Mouse (Mus musculus) neural tube, embryonic 15.5 days (tissue): ENCODE measurements around the gene Gm19426. TPM values are rescaled to one million over a fixed set of nuclear protein-coding genes. Genes with fewer than 3 reads are reported as not detected.

Experiments
- ATAC-seq: fragments of 200-750 bp; cut with Nextera tagmentation; 2 replicates; pipeline ENCODE4 v1.8.0; 2017; ENCODE audit warnings: mild to moderate bottlenecking, moderate TSS enrichment, moderate library complexity; ENCODE audit not compliant: low FRiP score
- H3K27ac ChIP-seq: fragments of 300-500 bp; sonication (generic); replicated peaks from 2 replicates; pipeline ENCODE4 v1.5.1; 2015; ENCODE audit warnings: mild to moderate bottlenecking, inconsistent platforms
- H3K27me3 ChIP-seq: fragments of 300-500 bp; sonication (generic); replicated peaks from 2 replicates; pipeline ENCODE4 v1.6.1; 2015; ENCODE audit warnings: inconsistent platforms
- H3K36me3 ChIP-seq: fragments of 300-500 bp; sonication (generic); 2 replicates; pipeline ENCODE4 v1.6.1; 2015; ENCODE audit warnings: inconsistent platforms
- H3K4me1 ChIP-seq: fragments of 300-500 bp; sonication (generic); 2 replicates; pipeline ENCODE4 v1.6.1; 2015; ENCODE audit warnings: inconsistent platforms
- H3K4me2 ChIP-seq: fragments of 300-500 bp; sonication (generic); 2 replicates; pipeline ENCODE4 v1.6.1; 2015; ENCODE audit warnings: inconsistent platforms, mild to moderate bottlenecking, moderate library complexity
- H3K4me3 ChIP-seq: fragments of 300-500 bp; sonication (generic); replicated peaks from 2 replicates; pipeline ENCODE4 v1.5.1; 2015; ENCODE audit warnings: mild to moderate bottlenecking, inconsistent platforms
- H3K9ac ChIP-seq: fragments of 300-500 bp; sonication (generic); replicated peaks from 2 replicates; pipeline ENCODE4 v1.6.1; 2015; ENCODE audit warnings: mild to moderate bottlenecking, inconsistent platforms
- H3K9me3 ChIP-seq: fragments of 300-500 bp; sonication (generic); replicated peaks from 2 replicates; pipeline ENCODE4 v1.6.1; 2016; ENCODE audit warnings: inconsistent platforms
- WGBS: fragments of 180-500 bp; shearing (Covaris S2); methylation state at CpG from one replicate; pipeline ENCODE4 v1.1.7; 2015; ENCODE audit warnings: mixed read lengths; 5-methylcytosine and 5-hydroxymethylcytosine counted together
- polyA plus RNA-seq: library from polyadenylated mRNA; unstranded; fragments of >200 nt; fragmentation: Nextera tagmentation; extraction: Ambion mirVana; gene quantifications from 2 replicates; pipeline ENCODE4 v1.2.1, GENCODE M21; 2015

The Gm19426 gene
- polyA plus RNA-seq, 1 experiment from 2014 or later: 5.9 TPM

DNA sequence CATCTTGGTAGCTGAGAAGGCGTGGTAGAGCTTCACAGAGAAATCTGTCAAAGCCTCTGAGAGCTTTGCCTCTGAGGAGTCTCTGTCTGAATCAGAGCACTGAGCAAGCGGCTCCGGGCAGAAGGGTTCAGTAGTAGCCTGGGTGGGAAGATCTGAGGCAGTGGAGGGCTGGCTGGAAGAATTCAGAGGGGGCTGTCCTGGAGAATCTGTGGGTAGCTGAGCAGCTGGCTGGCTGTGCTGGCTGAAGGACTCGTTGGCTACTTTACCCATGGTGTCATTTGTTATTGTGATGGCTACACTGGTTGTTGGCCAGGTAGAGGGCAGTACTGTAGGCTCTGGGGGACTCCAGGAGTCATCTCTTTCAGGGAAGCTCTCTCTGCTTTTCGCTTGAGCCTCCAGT is 29.7 kb upstream of the Gm19426 start:
- no peak for ATAC-seq
- no peaks in the 10 kb centered on the region for H3K27me3 ChIP-seq
- H3K4me3 ChIP-seq: no peak overlapping the region
- no peak overlapping the region for H3K4me2 ChIP-seq
- no peak overlapping the region for H3K9ac ChIP-seq
- peaks cover 10% of the 10 kb centered on the region for H3K4me1 ChIP-seq
- H3K9me3 ChIP-seq: no peaks in the 10 kb centered on the region
- WGBS: 80% methylated on average over 5 of the region's 5 CpGs
- no peaks in the 10 kb centered on the region for H3K36me3 ChIP-seq
- H3K27ac ChIP-seq: no peak overlapping the region

DNA sequence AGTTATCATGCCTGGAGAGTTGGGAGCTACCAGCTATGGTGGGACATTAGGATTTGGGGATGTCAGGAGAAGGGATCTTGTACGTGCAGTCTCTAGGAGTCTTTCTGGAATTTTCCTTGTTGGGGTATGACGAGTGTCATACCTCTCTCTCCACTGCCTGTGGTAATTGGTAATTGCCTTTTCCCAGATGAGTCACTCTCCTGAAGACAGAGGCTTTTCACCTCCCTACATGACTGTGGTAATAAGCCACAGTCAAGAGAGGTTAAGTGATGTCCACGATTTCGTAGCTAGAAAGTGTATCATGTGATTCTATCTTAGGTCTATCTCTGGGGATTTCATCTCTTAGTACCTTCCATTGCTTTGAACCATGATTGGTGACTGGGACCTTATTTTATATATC is 29.0 kb upstream of the Gm19426 start:
- ATAC-seq: no peak
- no peak overlapping the region for H3K4me3 ChIP-seq
- H3K4me2 ChIP-seq: no peak overlapping the region
- H3K9ac ChIP-seq: no peak overlapping the region
- H3K4me1 ChIP-seq: peaks cover 10% of the 10 kb centered on the region
- 84% methylated on average over 4 of the region's 4 CpGs for WGBS
- H3K27ac ChIP-seq: no peak overlapping the region
- no peaks in the 10 kb centered on the region for H3K36me3 ChIP-seq
- no peaks in the 10 kb centered on the region for H3K27me3 ChIP-seq
- no peaks in the 10 kb centered on the region for H3K9me3 ChIP-seq

DNA sequence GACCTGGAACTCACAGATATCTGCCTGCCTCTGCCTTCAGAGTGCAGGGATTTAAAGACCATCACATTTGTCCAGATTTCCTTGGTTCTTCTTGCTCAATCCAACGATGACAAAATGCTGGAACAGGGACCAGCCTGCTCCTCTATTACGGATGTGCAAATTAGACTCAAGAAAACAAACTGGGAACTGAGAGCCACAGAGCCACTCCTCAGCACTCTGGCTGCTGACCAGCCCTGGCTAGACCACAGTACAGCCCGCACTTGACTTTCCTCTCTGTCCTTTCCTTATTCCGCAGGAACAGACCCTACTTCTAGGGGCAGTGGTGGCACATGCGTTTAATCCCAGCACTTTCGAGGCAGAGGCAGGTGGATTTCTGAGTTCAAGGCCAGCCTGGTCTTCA is 27.0 kb upstream of the Gm19426 start:
- 81% methylated on average over 6 of the region's 6 CpGs for WGBS
- Histone ChIP-seq H3K4me2 (no peak overlapping the region), H3K27ac (no peak overlapping the region), H3K9ac (no peak overlapping the region), H3K4me3 (no peak overlapping the region), H3K27me3 (no peaks in the 10 kb centered on the region), H3K36me3 (no peaks in the 10 kb centered on the region), H3K4me1 (peaks cover 10% of the 10 kb centered on the region), H3K9me3 (no peaks in the 10 kb centered on the region)
- no peak for ATAC-seq

DNA sequence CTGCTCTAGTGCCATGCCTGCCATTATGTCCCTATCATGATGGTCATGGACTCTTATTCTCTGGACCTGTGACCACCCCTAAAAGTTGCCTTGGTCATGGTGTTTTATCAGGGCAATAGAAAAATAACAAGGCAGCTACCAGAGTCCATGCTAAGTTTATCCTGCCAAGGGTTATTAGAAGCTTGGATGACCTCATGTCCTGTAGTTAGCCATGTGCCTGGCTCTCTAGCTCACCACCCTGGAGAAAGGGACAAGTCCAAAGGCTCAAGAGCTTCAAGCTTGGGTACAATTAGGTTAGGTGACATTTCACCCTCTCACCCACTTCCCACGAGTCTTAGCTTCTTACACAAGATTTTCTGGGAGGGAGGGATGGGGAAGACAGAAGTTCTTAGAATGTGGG is 19.4 kb upstream of the Gm19426 start:
- no peak for ATAC-seq
- H3K4me3 ChIP-seq: no peak overlapping the region
- no peaks in the 10 kb centered on the region for H3K4me1 ChIP-seq
- H3K9me3 ChIP-seq: no peaks in the 10 kb centered on the region
- 53% methylated on average over 1 of the region's 1 CpGs for WGBS
- H3K9ac ChIP-seq: no peak overlapping the region
- H3K36me3 ChIP-seq: no peaks in the 10 kb centered on the region
- no peaks in the 10 kb centered on the region for H3K27me3 ChIP-seq
- H3K27ac ChIP-seq: no peak overlapping the region
- no peak overlapping the region for H3K4me2 ChIP-seq

DNA sequence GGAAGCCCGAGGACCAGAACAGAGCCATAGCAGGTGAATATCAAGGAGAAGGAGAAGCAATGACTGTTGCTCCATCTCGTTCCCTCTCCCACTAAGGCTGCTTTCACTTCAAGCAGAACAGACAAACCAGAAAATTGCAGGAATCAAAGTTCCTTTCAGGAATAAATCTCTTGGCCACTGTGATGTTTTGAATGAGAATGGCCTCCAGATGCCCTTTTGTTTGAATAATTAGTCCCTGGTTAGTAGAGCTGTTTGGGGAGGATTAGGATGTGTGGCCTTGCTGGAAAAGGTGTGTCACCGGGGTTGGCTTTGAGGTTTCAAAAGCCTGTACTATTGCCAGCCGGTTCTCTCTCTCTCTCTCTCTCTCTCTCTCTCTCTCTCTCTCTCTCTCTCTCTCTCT is 18.8 kb upstream of the Gm19426 start:
- Histone ChIP-seq H3K36me3 (no peaks in the 10 kb centered on the region), H3K4me1 (no peaks in the 10 kb centered on the region), H3K4me2 (no peak overlapping the region), H3K9me3 (no peaks in the 10 kb centered on the region), H3K27ac (no peak overlapping the region), H3K4me3 (no peak overlapping the region), H3K9ac (no peak overlapping the region), H3K27me3 (no peaks in the 10 kb centered on the region)
- ATAC-seq: no peak
- WGBS: 41% methylated on average over 4 of the region's 4 CpGs

DNA sequence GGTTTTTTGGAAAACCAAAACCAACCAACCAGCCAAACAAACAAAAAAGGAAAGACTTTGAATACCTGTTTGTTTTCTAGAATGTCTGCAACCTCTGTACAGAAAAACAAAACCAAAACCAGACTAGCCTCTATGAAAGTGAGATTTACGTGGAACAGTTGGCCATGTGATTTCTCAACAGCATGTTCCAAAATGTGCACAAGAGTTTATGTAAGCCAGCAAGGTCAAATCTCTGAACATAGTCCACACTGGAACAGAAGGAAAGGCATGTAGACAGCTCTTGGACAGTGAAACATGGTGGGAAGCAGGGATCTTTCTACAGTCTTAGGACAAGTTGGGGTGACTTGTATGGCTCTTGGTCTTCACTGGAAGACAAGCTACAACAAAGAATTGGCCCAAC is 18.4 kb upstream of the Gm19426 start:
- Histone ChIP-seq H3K9ac (no peak overlapping the region), H3K27me3 (no peaks in the 10 kb centered on the region), H3K4me2 (no peak overlapping the region), H3K27ac (no peak overlapping the region), H3K36me3 (no peaks in the 10 kb centered on the region), H3K9me3 (no peaks in the 10 kb centered on the region), H3K4me1 (no peaks in the 10 kb centered on the region), H3K4me3 (no peak overlapping the region)
- 95% methylated on average over 1 of the region's 1 CpGs for WGBS
- no peak for ATAC-seq

DNA sequence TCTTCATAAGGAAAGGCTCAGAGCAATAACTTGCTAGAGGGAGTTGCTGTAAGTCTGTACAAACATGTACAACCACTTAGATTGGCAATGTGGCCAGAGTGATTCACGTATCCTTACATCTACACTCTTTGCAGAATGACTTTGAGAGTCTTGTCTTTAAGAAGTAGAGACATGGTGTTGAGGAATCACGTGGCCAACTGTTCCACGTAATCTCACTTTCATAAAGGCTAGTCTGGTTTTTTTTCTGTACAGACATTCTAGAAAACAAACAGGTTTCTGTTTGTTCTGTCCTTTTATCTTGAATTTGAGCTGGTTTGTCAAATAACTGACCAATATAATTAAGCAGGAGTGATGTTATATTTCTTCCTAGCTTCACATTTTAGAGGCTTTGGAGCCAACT is 17.9 kb upstream of the Gm19426 start:
- WGBS: 91% methylated on average over 3 of the region's 3 CpGs
- no peak overlapping the region for H3K4me3 ChIP-seq
- H3K9ac ChIP-seq: no peak overlapping the region
- no peak overlapping the region for H3K27ac ChIP-seq
- H3K4me2 ChIP-seq: no peak overlapping the region
- no peaks in the 10 kb centered on the region for H3K4me1 ChIP-seq
- H3K27me3 ChIP-seq: no peaks in the 10 kb centered on the region
- ATAC-seq: no peak
- no peaks in the 10 kb centered on the region for H3K36me3 ChIP-seq
- H3K9me3 ChIP-seq: no peaks in the 10 kb centered on the region

DNA sequence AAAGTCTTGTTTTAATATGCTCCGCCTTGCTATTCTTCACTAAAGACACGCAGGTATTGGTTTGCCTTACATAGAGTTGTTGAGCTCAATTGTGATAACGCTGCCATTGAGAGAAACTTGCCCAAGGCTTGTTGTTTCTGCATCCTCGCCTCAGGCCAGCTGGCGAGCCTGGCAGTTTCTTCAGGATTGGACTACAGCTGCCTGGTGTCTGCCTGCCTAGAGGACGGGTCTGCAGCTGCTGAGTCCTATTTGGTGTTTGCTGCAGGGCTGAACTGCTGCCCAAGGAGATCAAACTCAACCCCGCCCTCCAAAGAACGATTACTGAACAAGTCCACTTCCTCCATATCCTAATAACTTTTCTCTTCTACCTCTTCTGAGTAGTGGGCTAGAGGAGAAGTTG is 17.3 kb upstream of the Gm19426 start:
- 72% methylated on average over 8 of the region's 8 CpGs for WGBS
- Histone ChIP-seq H3K36me3 (no peaks in the 10 kb centered on the region), H3K9ac (no peak overlapping the region), H3K27me3 (no peaks in the 10 kb centered on the region), H3K4me2 (no peak overlapping the region), H3K4me1 (no peaks in the 10 kb centered on the region), H3K27ac (no peak overlapping the region), H3K9me3 (no peaks in the 10 kb centered on the region), H3K4me3 (no peak overlapping the region)
- no peak for ATAC-seq

DNA sequence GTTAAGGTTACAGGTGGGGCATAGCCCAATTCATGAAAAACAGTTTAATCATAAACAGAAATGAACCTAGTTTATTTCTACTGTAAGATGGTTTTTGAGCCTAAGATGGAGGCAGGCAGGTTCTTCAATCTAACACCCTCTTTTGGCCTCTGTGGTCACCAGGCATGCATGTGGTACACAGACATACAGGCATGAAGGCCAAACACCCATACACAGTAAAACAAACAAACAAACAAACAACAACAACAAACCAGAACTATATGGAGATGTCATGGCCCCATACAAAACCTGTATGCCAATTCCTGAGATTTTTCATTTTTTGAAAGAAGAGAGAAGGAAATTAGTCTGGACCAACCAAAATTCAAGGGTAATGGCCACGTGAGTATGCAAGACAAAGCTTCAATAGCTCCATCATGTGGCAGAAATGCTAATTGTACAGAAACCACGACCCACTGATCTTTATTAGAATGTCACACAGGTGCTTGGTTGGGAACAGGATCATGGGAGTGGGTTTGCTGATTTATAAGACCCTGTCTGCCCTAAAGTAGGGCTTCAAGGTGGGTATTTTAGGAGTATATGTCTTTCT is 15.2 kb upstream of the Gm19426 start:
- Histone ChIP-seq H3K4me1 (no peaks in the 10 kb centered on the region), H3K27ac (no peak overlapping the region), H3K4me2 (no peak overlapping the region), H3K36me3 (no peaks in the 10 kb centered on the region), H3K9me3 (no peaks in the 10 kb centered on the region), H3K27me3 (no peaks in the 10 kb centered on the region), H3K4me3 (no peak overlapping the region), H3K9ac (no peak overlapping the region)
- peak; percentile 24; the same call in 1 of the 2 replicates for ATAC-seq
- 0% methylated on average over 2 of the region's 2 CpGs for WGBS

DNA sequence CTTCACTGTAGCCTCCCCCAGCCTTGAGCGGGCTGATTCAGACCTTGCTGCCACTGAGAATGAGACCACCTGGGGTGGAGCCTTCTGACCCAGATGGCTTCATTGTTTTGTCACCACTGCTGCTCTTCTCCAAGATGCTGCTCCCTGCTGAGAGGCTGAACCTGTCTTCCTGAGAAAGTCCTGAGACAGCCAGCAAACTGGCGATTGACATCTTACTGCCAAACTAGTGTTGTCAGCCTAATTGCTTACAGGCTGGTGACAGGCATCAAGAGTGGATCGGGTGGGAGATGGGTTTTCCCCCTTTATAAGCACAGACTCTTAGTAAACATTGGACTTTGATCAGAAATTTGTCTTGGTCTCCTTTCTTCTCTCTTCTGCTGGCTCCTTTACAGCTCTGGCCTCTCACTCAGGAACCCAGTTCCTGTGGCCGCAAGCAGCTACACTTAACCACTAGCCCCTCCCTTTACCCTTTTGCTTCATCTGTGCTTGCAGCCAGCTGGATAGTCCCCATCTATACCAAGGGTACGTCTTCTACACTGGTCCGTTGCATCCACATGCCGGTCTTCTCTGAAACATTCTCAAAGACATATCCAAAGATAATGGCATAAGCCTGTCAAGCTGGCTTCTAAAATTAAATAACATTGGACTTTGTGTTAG is 13.7 kb upstream of the Gm19426 start:
- no peak for ATAC-seq
- no peak overlapping the region for H3K4me3 ChIP-seq
- no peak overlapping the region for H3K27ac ChIP-seq
- H3K4me1 ChIP-seq: no peaks in the 10 kb centered on the region
- WGBS: 60% methylated on average over 7 of the region's 7 CpGs
- no peaks in the 10 kb centered on the region for H3K36me3 ChIP-seq
- no peak overlapping the region for H3K9ac ChIP-seq
- no peaks in the 10 kb centered on the region for H3K27me3 ChIP-seq
- H3K4me2 ChIP-seq: no peak overlapping the region
- H3K9me3 ChIP-seq: no peaks in the 10 kb centered on the region

DNA sequence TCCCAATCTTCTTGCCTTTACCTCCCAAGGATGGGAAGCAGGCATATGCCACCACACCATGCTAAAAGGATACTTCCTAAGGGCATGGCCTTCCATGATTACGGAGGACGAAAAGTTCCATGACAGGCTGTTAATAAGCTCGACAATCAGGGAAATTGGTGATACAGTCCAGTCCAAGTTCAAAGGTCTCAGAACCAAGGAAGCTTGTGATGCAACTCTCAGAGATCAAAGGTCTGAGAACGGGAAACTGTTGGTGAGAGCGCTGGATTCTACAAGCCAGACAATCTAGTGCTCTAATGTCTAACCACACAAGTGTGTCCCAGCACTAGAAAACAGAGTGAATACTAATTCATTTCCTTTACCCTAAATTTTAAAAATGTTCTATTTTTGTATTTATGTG is 12.8 kb upstream of the Gm19426 start:
- Histone ChIP-seq H3K4me3 (no peak overlapping the region), H3K27me3 (no peaks in the 10 kb centered on the region), H3K4me2 (no peak overlapping the region), H3K9me3 (no peaks in the 10 kb centered on the region), H3K4me1 (no peaks in the 10 kb centered on the region), H3K36me3 (no peaks in the 10 kb centered on the region), H3K9ac (no peak overlapping the region), H3K27ac (no peak overlapping the region)
- WGBS: 88% methylated on average over 5 of the region's 5 CpGs
- ATAC-seq: no peak

DNA sequence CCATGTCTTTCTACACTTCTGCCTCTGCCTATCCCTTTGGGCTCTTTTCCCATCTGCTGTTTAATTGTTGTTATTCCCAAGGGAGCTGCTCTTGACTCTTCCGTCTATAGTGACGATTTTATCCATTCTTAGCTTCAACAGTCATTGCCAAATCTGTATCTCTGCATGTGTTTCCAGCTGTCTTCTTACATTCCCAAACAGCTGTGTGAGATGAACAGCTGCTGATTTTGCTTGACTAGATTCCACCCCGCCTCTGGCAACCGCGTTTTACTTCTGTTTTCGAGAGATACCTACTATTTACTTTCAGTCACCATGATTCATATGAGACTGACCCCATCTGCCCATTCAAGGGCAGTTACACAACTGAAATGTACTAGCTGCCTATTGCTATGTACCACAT is 6.7 kb upstream of the Gm19426 start:
- no peaks in the 10 kb centered on the region for H3K9me3 ChIP-seq
- 53% methylated on average over 6 of the region's 6 CpGs for WGBS
- H3K27me3 ChIP-seq: no peaks in the 10 kb centered on the region
- no peaks in the 10 kb centered on the region for H3K36me3 ChIP-seq
- H3K4me3 ChIP-seq: no peak overlapping the region
- no peaks in the 10 kb centered on the region for H3K4me1 ChIP-seq
- ATAC-seq: no peak
- no peak overlapping the region for H3K9ac ChIP-seq
- no peak overlapping the region for H3K27ac ChIP-seq
- no peak overlapping the region for H3K4me2 ChIP-seq
